Mouse (Mus musculus): ENCODE results near the gene Capn13. TPM values are rescaled to one million over a fixed set of nuclear protein-coding genes. Genes with fewer than 3 reads are reported as not detected.

Gene Capn13
- polyA plus RNA-seq, 1 experiment from 2014 or later: not detected

GRCm38 (mm10) chr17:73303217-73303616 is 97.4 kb downstream of the Capn13 start:
- H3K9ac ChIP-seq (ENCODE audit: low read depth, low read length): no peak overlapping the region
- WGBS (ENCODE audit: insufficient replicate concordance): 26% methylated on average over 5 of the region's 5 CpGs

GRCm38 (mm10) chr17:73302104-73302503 is 98.6 kb downstream of the Capn13 start:
- no peak overlapping the region for H3K9ac ChIP-seq (ENCODE audit: low read depth, low read length)
- no peaks in the 10 kb centered on the region; the same call in 1 of the 2 replicates for H3K4me1 ChIP-seq (ENCODE audit: control insufficient read depth, insufficient read depth, low read length)
- no peaks in the 10 kb centered on the region for H3K36me3 ChIP-seq (ENCODE audit: control insufficient read depth, insufficient read depth, low read length)
- no peak overlapping the region for H3K27ac ChIP-seq (ENCODE audit: low read depth, low read length)
- ATAC-seq (replicated peaks; ENCODE audit: insufficient number of reproducible peaks, low FRiP score, low TSS enrichment): 0 out of 2 replicates have a peak, but pooled peaks have one; percentile 11
- peaks cover 16% of the 10 kb centered on the region; the same call in 1 of the 2 replicates for H3K27me3 ChIP-seq (ENCODE audit: control insufficient read depth, insufficient read depth, low read length)
- no peak overlapping the region for H3K4me3 ChIP-seq (ENCODE audit: low read depth, low read length)
- 6% methylated on average over 10 of the region's 10 CpGs for WGBS (ENCODE audit: insufficient replicate concordance)
- no peak overlapping the region for H3K4me2 ChIP-seq
- H3K9me3 ChIP-seq (replicated peaks; ENCODE audit: control insufficient read depth, low read length): no peaks in the 10 kb centered on the region

More at GRCm38 (mm10) chr17:73303217-73303616, 97.4 kb downstream of the Capn13 start:
- no peak for ATAC-seq (replicated peaks; ENCODE audit: insufficient number of reproducible peaks, low FRiP score, low TSS enrichment)
- H3K36me3 ChIP-seq (ENCODE audit: control insufficient read depth, insufficient read depth, low read length): no peaks in the 10 kb centered on the region
- H3K27me3 ChIP-seq (ENCODE audit: control insufficient read depth, insufficient read depth, low read length): peaks cover 16% of the 10 kb centered on the region; the same call in 1 of the 2 replicates
- H3K27ac ChIP-seq (ENCODE audit: low read depth, low read length): no peak overlapping the region
- H3K4me1 ChIP-seq (ENCODE audit: control insufficient read depth, insufficient read depth, low read length): no peaks in the 10 kb centered on the region; the same call in 1 of the 2 replicates
- H3K9me3 ChIP-seq (replicated peaks; ENCODE audit: control insufficient read depth, low read length): no peaks in the 10 kb centered on the region
- no peak overlapping the region for H3K4me2 ChIP-seq
- H3K4me3 ChIP-seq (ENCODE audit: low read depth, low read length): no peak overlapping the region

DNA sequence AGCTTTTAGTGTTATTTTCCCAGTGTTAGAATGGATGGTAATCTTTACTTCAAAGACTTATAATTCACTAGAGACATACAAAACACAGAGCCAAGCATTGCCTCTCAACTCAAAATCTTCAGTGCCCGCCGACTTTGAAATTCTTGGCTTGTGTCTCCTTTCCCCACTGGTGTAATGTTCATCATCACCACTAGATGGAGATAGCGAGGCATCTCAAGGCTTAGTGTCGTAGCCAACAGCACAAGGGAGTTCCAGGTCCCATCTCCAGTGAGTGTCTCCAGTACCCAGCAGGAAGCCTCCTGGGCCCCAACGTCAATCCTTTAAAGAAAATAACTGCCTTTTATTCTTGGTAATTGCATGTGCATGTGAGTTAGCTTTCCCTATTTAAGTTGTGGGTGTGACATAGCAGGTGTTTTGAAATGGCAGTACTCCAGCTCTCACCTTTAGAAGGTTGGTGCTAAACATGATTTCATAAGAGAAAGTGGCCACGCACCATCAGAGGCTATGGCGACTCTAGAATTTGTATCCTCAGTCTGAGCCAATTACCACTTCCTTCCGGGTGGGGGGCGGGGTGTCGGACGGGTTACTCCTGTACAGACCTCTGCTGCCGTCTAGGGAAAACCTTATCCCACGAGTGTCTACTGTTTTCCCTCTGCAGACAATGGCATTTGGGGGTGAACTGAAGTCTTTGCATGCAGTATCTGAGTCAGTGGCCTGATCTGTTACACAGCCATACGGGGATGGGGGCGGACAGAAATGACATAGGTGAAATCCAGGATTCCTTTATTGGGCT is 99.2 kb downstream of the Capn13 start:
- no peak overlapping the region for H3K4me3 ChIP-seq (ENCODE audit: low read depth, low read length)

GRCm38 (mm10) chr17:73300147-73300880 is 100.4 kb downstream of the Capn13 start:
- Histone ChIP-seq H3K36me3 (ENCODE audit: control insufficient read depth, insufficient read depth, low read length) (no peaks in the 10 kb centered on the region), H3K27me3 (ENCODE audit: control insufficient read depth, insufficient read depth, low read length) (peaks cover 15% of the 10 kb centered on the region; the same call in 1 of the 2 replicates), H3K9ac (ENCODE audit: low read depth, low read length) (no peak overlapping the region), H3K27ac (ENCODE audit: low read depth, low read length) (no peak overlapping the region), H3K4me2 (no peak overlapping the region), H3K9me3 (replicated peaks; ENCODE audit: control insufficient read depth, low read length) (no peaks in the 10 kb centered on the region), H3K4me1 (ENCODE audit: control insufficient read depth, insufficient read depth, low read length) (no peaks in the 10 kb centered on the region), H3K4me3 (ENCODE audit: low read depth, low read length) (no peak overlapping the region)
- 60% methylated on average over 7 of the region's 7 CpGs for WGBS (ENCODE audit: insufficient replicate concordance)
- no peak for ATAC-seq (replicated peaks; ENCODE audit: insufficient number of reproducible peaks, low FRiP score, low TSS enrichment)

More for the DNA sequence above, 99.2 kb downstream of the Capn13 start:
- Histone ChIP-seq H3K27me3 (ENCODE audit: control insufficient read depth, insufficient read depth, low read length) (peaks cover 16% of the 10 kb centered on the region; the same call in 1 of the 2 replicates), H3K9ac (ENCODE audit: low read depth, low read length) (no peak overlapping the region), H3K9me3 (replicated peaks; ENCODE audit: control insufficient read depth, low read length) (no peaks in the 10 kb centered on the region), H3K27ac (ENCODE audit: low read depth, low read length) (no peak overlapping the region), H3K4me2 (no peak overlapping the region), H3K4me1 (ENCODE audit: control insufficient read depth, insufficient read depth, low read length) (no peaks in the 10 kb centered on the region; the same call in 1 of the 2 replicates), H3K36me3 (ENCODE audit: control insufficient read depth, insufficient read depth, low read length) (no peaks in the 10 kb centered on the region)
- 35% methylated on average over 15 of the region's 15 CpGs for WGBS (ENCODE audit: insufficient replicate concordance)
- ATAC-seq (replicated peaks; ENCODE audit: insufficient number of reproducible peaks, low FRiP score, low TSS enrichment): no peak

GRCm38 (mm10) chr17:73298981-73299380 is 101.7 kb downstream of the Capn13 start:
- H3K4me2 ChIP-seq: no peak overlapping the region
- H3K4me3 ChIP-seq (ENCODE audit: low read depth, low read length): no peak overlapping the region
- no peaks in the 10 kb centered on the region for H3K36me3 ChIP-seq (ENCODE audit: control insufficient read depth, insufficient read depth, low read length)
- no peak for ATAC-seq (replicated peaks; ENCODE audit: insufficient number of reproducible peaks, low FRiP score, low TSS enrichment)
- H3K27ac ChIP-seq (ENCODE audit: low read depth, low read length): no peak overlapping the region
- H3K27me3 ChIP-seq (ENCODE audit: control insufficient read depth, insufficient read depth, low read length): peaks cover 6% of the 10 kb centered on the region; the same call in 1 of the 2 replicates
- H3K9ac ChIP-seq (ENCODE audit: low read depth, low read length): no peak overlapping the region
- 77% methylated on average over 6 of the region's 6 CpGs for WGBS (ENCODE audit: insufficient replicate concordance)
- H3K9me3 ChIP-seq (replicated peaks; ENCODE audit: control insufficient read depth, low read length): no peaks in the 10 kb centered on the region
- H3K4me1 ChIP-seq (ENCODE audit: control insufficient read depth, insufficient read depth, low read length): no peaks in the 10 kb centered on the region

- Histone ChIP-seq H3K27ac (ENCODE audit: low read depth, low read length) (no peak overlapping the region), H3K4me2 (no peak overlapping the region), H3K4me3 (ENCODE audit: low read depth, low read length) (no peak overlapping the region), H3K27me3 (ENCODE audit: control insufficient read depth, insufficient read depth, low read length) (no peaks in the 10 kb centered on the region; the same call in 1 of the 2 replicates), H3K4me1 (ENCODE audit: control insufficient read depth, insufficient read depth, low read length) (no peaks in the 10 kb centered on the region), H3K9me3 (replicated peaks; ENCODE audit: control insufficient read depth, low read length) (no peaks in the 10 kb centered on the region), H3K9ac (ENCODE audit: low read depth, low read length) (no peak overlapping the region), H3K36me3 (ENCODE audit: control insufficient read depth, insufficient read depth, low read length) (no peaks in the 10 kb centered on the region)
- ATAC-seq (replicated peaks; ENCODE audit: insufficient number of reproducible peaks, low FRiP score, low TSS enrichment): no peak
- 40% methylated on average over 4 of the region's 4 CpGs for WGBS (ENCODE audit: insufficient replicate concordance)
Measured at GRCm38 (mm10) chr17:73296855-73297254, 103.8 kb downstream of the Capn13 start.

DNA sequence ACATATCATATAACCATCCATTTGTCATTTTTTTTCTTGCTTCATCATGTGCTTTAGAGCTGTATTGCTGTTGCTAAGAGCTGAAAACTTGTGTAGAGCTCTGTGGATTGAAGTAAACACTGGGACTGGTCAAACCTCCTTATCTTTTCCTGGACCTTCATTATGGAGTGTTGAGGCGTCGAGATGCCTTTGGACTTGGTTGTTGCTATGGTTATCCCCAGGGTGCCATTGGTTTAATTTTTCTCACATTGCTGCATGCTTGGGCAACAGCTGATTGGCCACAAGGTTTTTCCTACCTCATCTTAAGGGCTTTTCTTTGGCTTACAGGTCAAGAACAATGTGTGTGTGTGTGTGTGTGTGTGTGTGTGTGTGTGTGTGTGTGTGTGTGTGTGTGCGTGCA is 107.4 kb downstream of the Capn13 start:
- H3K4me2 ChIP-seq: no peak overlapping the region
- H3K4me3 ChIP-seq (ENCODE audit: low read depth, low read length): no peak overlapping the region
- 89% methylated on average over 3 of the region's 3 CpGs for WGBS (ENCODE audit: insufficient replicate concordance)
- H3K27me3 ChIP-seq (ENCODE audit: control insufficient read depth, insufficient read depth, low read length): no peaks in the 10 kb centered on the region; the same call in 1 of the 2 replicates
- H3K4me1 ChIP-seq (ENCODE audit: control insufficient read depth, insufficient read depth, low read length): no peaks in the 10 kb centered on the region
- H3K36me3 ChIP-seq (ENCODE audit: control insufficient read depth, insufficient read depth, low read length): no peaks in the 10 kb centered on the region
- ATAC-seq (replicated peaks; ENCODE audit: insufficient number of reproducible peaks, low FRiP score, low TSS enrichment): no peak
- H3K27ac ChIP-seq (ENCODE audit: low read depth, low read length): no peak overlapping the region
- H3K9me3 ChIP-seq (replicated peaks; ENCODE audit: control insufficient read depth, low read length): no peaks in the 10 kb centered on the region
- no peak overlapping the region for H3K9ac ChIP-seq (ENCODE audit: low read depth, low read length)

GRCm38 (mm10) chr17:73284301-73284700 is 116.4 kb downstream of the Capn13 start:
- H3K9me3 ChIP-seq (replicated peaks; ENCODE audit: control insufficient read depth, low read length): no peaks in the 10 kb centered on the region
- no peak overlapping the region for H3K4me3 ChIP-seq (ENCODE audit: low read depth, low read length)
- ATAC-seq (replicated peaks; ENCODE audit: insufficient number of reproducible peaks, low FRiP score, low TSS enrichment): no peak
- H3K36me3 ChIP-seq (ENCODE audit: control insufficient read depth, insufficient read depth, low read length): no peaks in the 10 kb centered on the region
- WGBS (ENCODE audit: insufficient replicate concordance): 44% methylated on average over 2 of the region's 2 CpGs
- no peak overlapping the region for H3K27ac ChIP-seq (ENCODE audit: low read depth, low read length)
- H3K4me1 ChIP-seq (ENCODE audit: control insufficient read depth, insufficient read depth, low read length): no peaks in the 10 kb centered on the region
- no peak overlapping the region for H3K4me2 ChIP-seq
- H3K27me3 ChIP-seq (ENCODE audit: control insufficient read depth, insufficient read depth, low read length): no peaks in the 10 kb centered on the region
- H3K9ac ChIP-seq (ENCODE audit: low read depth, low read length): no peak overlapping the region
